Mouse (Mus musculus) stomach, postnatal 0 days (tissue): ENCODE results near the gene Upp2. TPM values are rescaled to one million over a fixed set of nuclear protein-coding genes. Genes with fewer than 3 reads are reported as not detected.

Experiments used
- ATAC-seq: fragments of 200-750 bp; cut with Nextera tagmentation; 2 replicates; pipeline ENCODE4 v1.8.0; 2017; ENCODE audit not compliant: low FRiP score, low TSS enrichment
- DNase-seq: peaks from one replicate; pipeline ENCODE4 v3.0.0-alpha.2; 2016; ENCODE audit warnings: low spot score
- H3K27ac ChIP-seq: fragments of 300-500 bp; sonication (generic); replicated peaks from 2 replicates; pipeline ENCODE4 v1.5.1; 2014; ENCODE audit warnings: mild to moderate bottlenecking, control low read depth
- H3K27me3 ChIP-seq: fragments of 300-500 bp; sonication (generic); 2 replicates; pipeline ENCODE4 v1.6.1; 2014; ENCODE audit warnings: low read length; ENCODE audit not compliant: control insufficient read depth, insufficient read depth
- H3K36me3 ChIP-seq: fragments of 300-500 bp; sonication (generic); 2 replicates; pipeline ENCODE4 v1.6.1; 2014; ENCODE audit warnings: low read length, mixed read lengths; ENCODE audit not compliant: control insufficient read depth, insufficient read depth
- H3K4me1 ChIP-seq: fragments of 300-500 bp; sonication (generic); replicated peaks from 2 replicates; pipeline ENCODE4 v1.6.1; 2014; ENCODE audit warnings: antibody characterized with exemption; ENCODE audit not compliant: control insufficient read depth, insufficient read depth
- H3K4me2 ChIP-seq: fragments of 300-500 bp; sonication (generic); replicated peaks from 2 replicates; pipeline ENCODE4 v1.6.1; 2014; ENCODE audit warnings: low read depth, mild to moderate bottlenecking, control low read depth, moderate library complexity
- H3K4me3 ChIP-seq: fragments of 300-500 bp; sonication (generic); 2 replicates; pipeline ENCODE4 v1.5.1; 2014; ENCODE audit warnings: low read depth, low read length, control low read depth
- H3K9ac ChIP-seq: fragments of 300-500 bp; sonication (generic); 2 replicates; pipeline ENCODE4 v1.6.1; 2014; ENCODE audit warnings: mild to moderate bottlenecking, low read length, control low read depth, mixed read lengths
- H3K9me3 ChIP-seq: fragments of 300-500 bp; sonication (generic); 2 replicates; pipeline ENCODE4 v1.6.1; 2016; ENCODE audit warnings: low read length; ENCODE audit not compliant: control insufficient read depth
- CTCF ChIP-seq: IDR thresholded peaks from 2 replicates; pipeline ENCODE4 v1.5.1; 2016; ENCODE audit warnings: antibody characterized with exemption, low read depth, mild to moderate bottlenecking, moderate library complexity
- EP300 ChIP-seq: optimal IDR thresholded peaks from 2 replicates; pipeline ENCODE3; 2016; ENCODE audit warnings: antibody characterized with exemption
- WGBS: fragments of 180-500 bp; shearing (Covaris S2); extraction: QIAGEN DNeasy Blood & Tissue Kit; methylation state at CpG from one replicate; pipeline ENCODE4 v1.1.7; 2014; 5-methylcytosine and 5-hydroxymethylcytosine counted together
- polyA plus RNA-seq: library from polyadenylated mRNA; unstranded; fragments of >200 nt; fragmentation: Nextera tagmentation; extraction: Ambion mirVana; gene quantifications from 2 replicates; pipeline ENCODE4 v1.2.1, GENCODE M21; 2015

The Upp2 gene
- polyA plus RNA-seq, 1 experiment from 2014 or later = 6.1 TPM

GRCm38 (mm10) chr2:58812941-58813340 lies 245.8 kb downstream of the Upp2 start:
- ATAC-seq (no peak), DNase-seq (no peak)
- TF ChIP-seq CTCF (no peak), EP300 (no peak)
- Histone ChIP-seq H3K4me1 (no peaks in the 10 kb centered on the region), H3K9ac (no peak overlapping the region), H3K4me3 (no peak overlapping the region), H3K4me2 (no peak overlapping the region), H3K36me3 (no peaks in the 10 kb centered on the region), H3K9me3 (no peaks in the 10 kb centered on the region), H3K27me3 (no peaks in the 10 kb centered on the region), H3K27ac (no peak overlapping the region)
- 46% methylated on average over 2 of the region's 2 CpGs for WGBS

GRCm38 (mm10) chr2:58828910-58829600 lies 262.0 kb downstream of the Upp2 start:
- DNase-seq (no peak), ATAC-seq (peak; percentile 60)
- no peaks in the 10 kb centered on the region for H3K27me3 ChIP-seq
- TF ChIP-seq EP300 = peak; percentile 69
- no peak for TF ChIP-seq CTCF
- no peaks in the 10 kb centered on the region for H3K4me1 ChIP-seq
- 47% methylated on average over 3 of the region's 3 CpGs for WGBS
- no peak overlapping the region for H3K9ac ChIP-seq
- no peak overlapping the region for H3K4me3 ChIP-seq
- H3K4me2 ChIP-seq = no peak overlapping the region
- no peaks in the 10 kb centered on the region for H3K36me3 ChIP-seq
- no peaks in the 10 kb centered on the region for H3K9me3 ChIP-seq
- H3K27ac ChIP-seq = peak overlapping the region; percentile 53

- no peak overlapping the region for H3K4me2 ChIP-seq
- H3K9ac ChIP-seq = no peak overlapping the region
- no peaks in the 10 kb centered on the region for H3K9me3 ChIP-seq
- peak overlapping the region; percentile 53 for H3K27ac ChIP-seq
- TF ChIP-seq CTCF (peak; percentile 55), EP300 (no peak)
- ATAC-seq (peak; percentile 88), DNase-seq (peak; percentile 54)
- H3K4me1 ChIP-seq = no peaks in the 10 kb centered on the region
- H3K36me3 ChIP-seq = no peaks in the 10 kb centered on the region
- 35% methylated on average over 7 of the region's 7 CpGs for WGBS
- H3K27me3 ChIP-seq = no peaks in the 10 kb centered on the region
- no peak overlapping the region for H3K4me3 ChIP-seq
Measured at GRCm38 (mm10) chr2:58829981-58830742, 263.1 kb downstream of the Upp2 start.

GRCm38 (mm10) chr2:58832253-58832980 lies 265.3 kb downstream of the Upp2 start:
- ATAC-seq (no peak), DNase-seq (no peak)
- 93% methylated on average over 20 of the region's 20 CpGs for WGBS
- Histone ChIP-seq H3K9me3 (no peaks in the 10 kb centered on the region), H3K36me3 (no peaks in the 10 kb centered on the region), H3K27ac (no peak overlapping the region), H3K9ac (no peak overlapping the region), H3K4me3 (no peak overlapping the region), H3K27me3 (no peaks in the 10 kb centered on the region), H3K4me1 (no peaks in the 10 kb centered on the region), H3K4me2 (no peak overlapping the region)
- TF ChIP-seq EP300 = no peak
- no peak for TF ChIP-seq CTCF

GRCm38 (mm10) chr2:58841021-58841420 lies 273.9 kb downstream of the Upp2 start:
- DNase-seq (no peak), ATAC-seq (no peak)
- Histone ChIP-seq H3K9ac (no peak overlapping the region), H3K36me3 (no peaks in the 10 kb centered on the region), H3K4me2 (no peak overlapping the region), H3K27me3 (no peaks in the 10 kb centered on the region), H3K4me3 (no peak overlapping the region), H3K27ac (no peak overlapping the region), H3K4me1 (0 out of 2 replicates have a peak, but pooled peaks cover 3% of the 10 kb centered on the region), H3K9me3 (no peaks in the 10 kb centered on the region)
- whole genome bisulfite sequencing = 48% methylated on average over 3 of the region's 3 CpGs
- TF ChIP-seq CTCF (no peak), EP300 (no peak)
